Mouse (Mus musculus): Measurements from ENCODE around the gene Pde7b. TPM values are rescaled to one million over a fixed set of nuclear protein-coding genes. Genes with fewer than 3 reads are reported as not detected.

Pde7b gene
- polyA plus RNA-seq (2012; rRNA removed) (8.8 and 10.5 TPM in 2 replicates), polyA plus RNA-seq (2014; fragmentation: Nextera tagmentation; extraction: Ambion mirVana) (7.0 and 11.0 TPM in 2 replicates)

GRCm38 (mm10) chr10:20724906-20725305, at the start of gene Pde7b:
Pde7b (minus strand) TSS chr10:20725078.
- peak within 1 kb of the TSS; percentile 55 for H3K9ac ChIP-seq (ENCODE audit: low read depth, low read length, severe bottlenecking)
- H3K27me3 ChIP-seq (ENCODE audit: control insufficient read depth, insufficient read depth, low read length), result no peaks in the 10 kb centered on the region
- peaks cover 13% of the 10 kb centered on the region for H3K4me1 ChIP-seq (ENCODE audit: control insufficient read depth, insufficient read depth, low read length)
- 2% methylated on average over 17 of the region's 17 CpGs for WGBS
- peak; percentile 95 for TF ChIP-seq POLR2A (IDR thresholded peaks at IDR 0.05; ENCODE audit: borderline replicate concordance, extremely low read depth, insufficient read depth, insufficient read length)
- H3K27ac ChIP-seq (replicated peaks; ENCODE audit: low read depth, low read length), result peak within 1 kb of the TSS; percentile 75
- H3K4me2 ChIP-seq (replicated peaks; ENCODE audit: low read depth, low read length, severe bottlenecking), result peak within 1 kb of the TSS; percentile 62
- DNase-seq (ENCODE audit: low spot score) (peak; percentile 92), ATAC-seq (ENCODE audit: low FRiP score, low read depth) (peak; percentile 91)
- no peaks in the 10 kb centered on the region for H3K36me3 ChIP-seq (ENCODE audit: control insufficient read depth, insufficient read depth, low read length)
- H3K4me3 ChIP-seq (replicated peaks; ENCODE audit: low read length), result peak within 1 kb of the TSS; percentile 44
- no peaks in the 10 kb centered on the region for H3K9me3 ChIP-seq (ENCODE audit: control insufficient read depth, low read length)

- no peak overlapping the region for H3K27ac ChIP-seq (replicated peaks; ENCODE audit: low read depth, low read length)
- WGBS, result 72% methylated on average over 4 of the region's 4 CpGs
- ATAC-seq (ENCODE audit: low FRiP score, low read depth), result no peak
Observed at GRCm38 (mm10) chr10:20772056-20772455, 47.2 kb upstream of the Pde7b start.

DNA sequence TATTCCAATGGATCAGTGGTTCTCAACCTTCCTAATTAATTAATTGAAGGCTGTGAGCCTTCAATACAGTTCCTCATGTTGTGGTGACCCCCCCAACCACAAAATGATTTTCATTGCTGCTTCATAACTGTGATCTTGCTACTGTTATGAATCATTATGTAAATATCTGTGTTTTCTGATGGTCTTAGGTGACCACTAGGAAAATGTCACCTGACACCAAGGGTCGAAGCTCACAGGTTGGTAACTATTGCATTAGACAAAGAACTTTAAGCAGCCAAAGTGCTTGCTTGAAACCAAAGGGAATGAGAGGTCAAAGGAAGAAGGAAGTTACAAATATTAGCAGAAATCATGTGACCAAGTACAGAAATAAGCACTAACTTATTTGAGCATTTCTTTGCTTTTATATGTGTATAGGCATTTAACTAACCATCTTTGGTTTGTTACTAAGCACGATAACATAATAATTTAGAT, 45.6 kb upstream of the Pde7b start:
- no peak for TF ChIP-seq POLR2A (IDR thresholded peaks at IDR 0.05; ENCODE audit: borderline replicate concordance, extremely low read depth, insufficient read depth, insufficient read length)
- H3K9me3 ChIP-seq (ENCODE audit: control insufficient read depth, low read length), result no peaks in the 10 kb centered on the region
- H3K9ac ChIP-seq (ENCODE audit: low read depth, low read length, severe bottlenecking), result no peak overlapping the region
- no peak overlapping the region for H3K27ac ChIP-seq (replicated peaks; ENCODE audit: low read depth, low read length)
- ATAC-seq (ENCODE audit: low FRiP score, low read depth) (no peak), DNase-seq (ENCODE audit: low spot score) (no peak)
- H3K4me2 ChIP-seq (replicated peaks; ENCODE audit: low read depth, low read length, severe bottlenecking), result no peak overlapping the region
- H3K36me3 ChIP-seq (ENCODE audit: control insufficient read depth, insufficient read depth, low read length), result no peaks in the 10 kb centered on the region
- no peaks in the 10 kb centered on the region for H3K4me1 ChIP-seq (ENCODE audit: control insufficient read depth, insufficient read depth, low read length)
- WGBS, result 80% methylated on average over 2 of the region's 2 CpGs
- no peaks in the 10 kb centered on the region for H3K27me3 ChIP-seq (ENCODE audit: control insufficient read depth, insufficient read depth, low read length)
- H3K4me3 ChIP-seq (replicated peaks; ENCODE audit: low read length), result no peak overlapping the region

More at GRCm38 (mm10) chr10:20772056-20772455, 47.2 kb upstream of the Pde7b start:
- no peaks in the 10 kb centered on the region for H3K36me3 ChIP-seq (ENCODE audit: control insufficient read depth, insufficient read depth, low read length)
- no peak for DNase-seq (ENCODE audit: low spot score)
- H3K4me3 ChIP-seq (replicated peaks; ENCODE audit: low read length), result no peak overlapping the region
- no peak overlapping the region for H3K9ac ChIP-seq (ENCODE audit: low read depth, low read length, severe bottlenecking)
- TF ChIP-seq POLR2A (IDR thresholded peaks at IDR 0.05; ENCODE audit: borderline replicate concordance, extremely low read depth, insufficient read depth, insufficient read length), result no peak
- no peaks in the 10 kb centered on the region for H3K4me1 ChIP-seq (ENCODE audit: control insufficient read depth, insufficient read depth, low read length)
- H3K4me2 ChIP-seq (replicated peaks; ENCODE audit: low read depth, low read length, severe bottlenecking), result no peak overlapping the region
- no peaks in the 10 kb centered on the region for H3K27me3 ChIP-seq (ENCODE audit: control insufficient read depth, insufficient read depth, low read length)
- no peaks in the 10 kb centered on the region for H3K9me3 ChIP-seq (ENCODE audit: control insufficient read depth, low read length)

DNA sequence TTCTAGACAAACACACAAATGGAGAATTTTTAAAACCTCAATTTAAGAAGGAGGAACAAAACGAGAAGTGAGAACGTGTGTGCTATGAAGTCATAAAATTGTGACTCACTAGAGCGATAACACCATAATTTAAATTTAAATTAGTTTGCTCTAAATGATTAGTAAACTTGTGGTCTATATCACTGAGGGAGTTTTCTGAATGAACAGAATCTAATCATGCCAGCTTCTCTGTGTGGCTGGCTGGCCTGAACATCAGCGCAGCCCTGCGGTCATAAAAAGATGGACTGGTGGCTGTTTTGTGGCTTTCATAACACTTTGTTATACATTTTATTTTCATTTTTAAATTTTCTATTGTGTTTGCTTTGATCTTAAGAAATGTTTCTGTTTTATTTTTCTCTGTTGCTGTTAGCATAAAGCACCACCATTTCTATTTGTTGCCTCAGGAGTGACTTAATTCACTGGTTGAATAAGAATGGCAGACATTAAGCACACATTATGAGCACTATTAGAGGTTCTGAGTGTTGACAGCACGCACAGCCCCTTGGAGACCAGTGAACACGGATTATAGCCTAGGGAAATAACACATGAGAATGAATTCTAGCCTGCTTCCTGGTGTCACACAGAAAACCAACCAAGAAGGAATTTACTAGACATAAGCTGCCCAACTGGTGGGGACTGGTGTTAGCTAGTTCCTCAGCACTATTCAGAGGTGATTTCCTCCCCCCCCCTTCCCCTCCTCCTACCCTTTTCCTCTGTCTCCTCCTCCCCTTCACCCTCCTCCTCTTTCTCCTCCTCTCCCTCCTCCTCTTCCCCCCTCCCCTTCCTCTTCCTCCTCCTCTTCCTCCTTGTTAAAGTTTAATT, 44.9 kb upstream of the Pde7b start:
- DNase-seq (ENCODE audit: low spot score) (no peak), ATAC-seq (ENCODE audit: low FRiP score, low read depth) (no peak)
- Histone ChIP-seq H3K27me3 (ENCODE audit: control insufficient read depth, insufficient read depth, low read length) (no peaks in the 10 kb centered on the region), H3K9me3 (ENCODE audit: control insufficient read depth, low read length) (no peaks in the 10 kb centered on the region), H3K4me3 (replicated peaks; ENCODE audit: low read length) (no peak overlapping the region), H3K36me3 (ENCODE audit: control insufficient read depth, insufficient read depth, low read length) (no peaks in the 10 kb centered on the region), H3K4me2 (replicated peaks; ENCODE audit: low read depth, low read length, severe bottlenecking) (no peak overlapping the region), H3K4me1 (ENCODE audit: control insufficient read depth, insufficient read depth, low read length) (peaks cover 5% of the 10 kb centered on the region), H3K27ac (replicated peaks; ENCODE audit: low read depth, low read length) (no peak overlapping the region), H3K9ac (ENCODE audit: low read depth, low read length, severe bottlenecking) (no peak overlapping the region)
- 50% methylated on average over 7 of the region's 7 CpGs for WGBS
- TF ChIP-seq POLR2A (IDR thresholded peaks at IDR 0.05; ENCODE audit: borderline replicate concordance, extremely low read depth, insufficient read depth, insufficient read length), result no peak

DNA sequence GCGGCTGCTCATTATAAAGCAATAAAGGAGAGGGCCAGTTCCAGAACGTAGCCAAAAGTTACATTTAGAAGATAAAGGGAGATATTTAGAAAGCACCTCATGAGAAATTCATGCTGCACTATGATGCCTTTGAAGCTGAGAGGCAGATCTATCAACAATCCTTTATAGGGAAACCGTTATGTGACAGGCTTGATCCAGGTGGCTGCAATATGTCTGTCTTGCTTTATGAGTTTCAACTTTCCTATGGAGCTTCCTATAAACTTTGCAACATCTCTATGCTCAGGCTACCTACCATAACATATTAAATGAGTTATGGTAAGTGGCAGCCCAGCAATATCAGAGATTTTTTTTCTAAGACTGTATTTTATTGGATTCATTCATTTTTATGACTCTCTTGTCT, 39.5 kb upstream of the Pde7b start:
- Histone ChIP-seq H3K4me1 (ENCODE audit: control insufficient read depth, insufficient read depth, low read length) (peaks cover 5% of the 10 kb centered on the region), H3K4me2 (replicated peaks; ENCODE audit: low read depth, low read length, severe bottlenecking) (no peak overlapping the region), H3K27ac (replicated peaks; ENCODE audit: low read depth, low read length) (no peak overlapping the region), H3K4me3 (replicated peaks; ENCODE audit: low read length) (no peak overlapping the region), H3K9ac (ENCODE audit: low read depth, low read length, severe bottlenecking) (no peak overlapping the region), H3K9me3 (ENCODE audit: control insufficient read depth, low read length) (no peaks in the 10 kb centered on the region), H3K27me3 (ENCODE audit: control insufficient read depth, insufficient read depth, low read length) (no peaks in the 10 kb centered on the region), H3K36me3 (ENCODE audit: control insufficient read depth, insufficient read depth, low read length) (no peaks in the 10 kb centered on the region)
- DNase-seq (ENCODE audit: low spot score) (peak; percentile 68), ATAC-seq (ENCODE audit: low FRiP score, low read depth) (peak; percentile 44; the same call in 1 of the 2 replicates)
- no peak for TF ChIP-seq POLR2A (IDR thresholded peaks at IDR 0.05; ENCODE audit: borderline replicate concordance, extremely low read depth, insufficient read depth, insufficient read length)
- 23% methylated on average over 3 of the region's 3 CpGs for WGBS
